Mouse (Mus musculus) embryo, embryonic 9.5 days (tissue): ENCODE data around the gene Phb2.
A peak's percentile ranks its signal among the peaks of the same experiment; 100 is the strongest.

ENCODE experiments used
- DNase-seq: peaks from one replicate; pipeline ENCODE4 v3.0.0-alpha.2; 2017; ENCODE audit errors: extremely low spot score

The Phb2 gene

DNA sequence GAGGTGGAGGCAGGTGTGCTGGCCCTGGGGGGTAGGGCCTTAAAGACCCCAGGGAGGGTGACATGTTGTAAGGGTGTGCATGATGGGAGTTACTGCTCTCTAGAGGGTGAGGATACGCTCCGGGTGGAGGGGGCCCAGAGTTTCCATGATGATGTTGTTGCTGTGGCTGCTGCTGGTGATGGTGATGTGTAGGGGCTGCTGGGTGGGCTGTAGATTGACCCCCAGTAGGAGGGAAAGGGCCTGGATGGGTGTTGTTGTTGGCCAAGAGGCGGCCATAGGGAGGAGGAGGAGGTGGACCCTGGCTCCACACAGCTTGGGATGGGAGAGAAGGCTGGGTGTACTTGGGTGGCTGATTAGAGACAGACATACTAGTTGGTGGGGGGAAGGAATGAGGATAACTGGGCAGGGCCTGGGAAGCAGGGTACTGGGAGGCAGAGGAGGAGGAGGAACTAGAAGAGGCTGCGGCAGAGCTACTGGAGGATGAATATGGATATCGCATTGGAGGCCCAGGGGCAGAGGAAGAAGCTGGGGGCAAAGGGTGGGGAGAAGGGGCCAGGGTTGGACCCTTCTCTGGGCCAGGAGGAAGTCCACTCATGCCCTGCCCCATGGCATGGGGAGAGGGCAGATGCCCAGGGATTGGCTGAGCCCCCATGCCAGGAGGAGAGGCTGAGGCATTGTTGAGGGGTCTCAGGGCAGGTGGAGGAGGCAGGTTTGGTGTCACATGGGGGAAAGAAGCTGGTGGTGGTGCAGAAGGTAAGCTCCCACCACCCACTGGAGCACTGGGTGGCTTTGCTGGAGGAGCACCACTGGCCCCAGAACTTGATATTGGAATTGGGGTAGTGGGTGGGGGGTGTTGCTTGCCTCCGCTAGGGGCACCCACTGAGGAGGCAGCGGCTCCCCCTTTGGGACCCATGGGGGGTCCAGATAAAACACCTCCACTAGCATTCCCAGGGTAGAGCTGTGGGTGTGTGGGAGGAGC lies 34.8 kb downstream of the Phb2 start:
- DNase-seq = no peak

DNA sequence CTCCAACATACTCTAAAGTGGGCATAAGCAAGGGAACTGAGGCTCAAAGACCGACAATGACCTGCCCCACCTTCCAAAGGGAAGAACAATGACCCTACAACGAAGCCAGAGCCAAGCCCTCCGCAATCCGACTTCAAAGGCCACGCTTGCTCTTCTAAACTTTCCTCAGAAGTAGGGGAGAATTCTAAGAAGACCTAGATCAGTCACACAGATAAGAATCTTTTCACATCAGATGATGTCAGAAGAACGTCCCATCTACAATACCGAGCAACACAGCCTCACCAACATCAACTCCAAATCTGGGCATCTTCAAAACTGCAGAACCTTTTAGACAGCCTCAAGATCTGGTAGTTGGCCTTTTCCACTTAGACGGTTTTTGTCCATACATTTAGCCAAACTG lies 38.3 kb downstream of the Phb2 start:
- DNase-seq = no peak

GRCm38 (mm10) chr6:124753861-124754260 lies 41.7 kb downstream of the Phb2 start:
- DNase-seq = no peak

DNA sequence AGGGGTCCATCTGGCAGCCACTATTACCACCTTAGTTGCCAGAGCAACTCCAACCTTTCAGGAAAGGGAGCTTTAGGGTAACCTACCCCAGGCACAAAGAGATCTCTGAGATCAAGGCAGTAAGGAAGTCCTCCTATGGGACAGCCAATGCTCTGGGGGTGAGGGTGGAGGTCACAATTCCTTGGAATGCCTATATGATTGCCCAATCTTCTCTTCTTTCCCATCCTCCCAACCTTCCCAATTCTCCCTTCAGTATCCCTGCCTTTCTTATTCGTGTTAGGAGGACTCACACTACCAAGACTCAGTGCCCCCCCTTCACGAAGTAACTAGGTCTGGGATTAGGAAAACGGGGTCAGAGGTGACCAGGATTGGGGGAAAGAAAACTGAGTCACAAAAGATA lies 43.2 kb downstream of the Phb2 start:
- no peak for DNase-seq

DNA sequence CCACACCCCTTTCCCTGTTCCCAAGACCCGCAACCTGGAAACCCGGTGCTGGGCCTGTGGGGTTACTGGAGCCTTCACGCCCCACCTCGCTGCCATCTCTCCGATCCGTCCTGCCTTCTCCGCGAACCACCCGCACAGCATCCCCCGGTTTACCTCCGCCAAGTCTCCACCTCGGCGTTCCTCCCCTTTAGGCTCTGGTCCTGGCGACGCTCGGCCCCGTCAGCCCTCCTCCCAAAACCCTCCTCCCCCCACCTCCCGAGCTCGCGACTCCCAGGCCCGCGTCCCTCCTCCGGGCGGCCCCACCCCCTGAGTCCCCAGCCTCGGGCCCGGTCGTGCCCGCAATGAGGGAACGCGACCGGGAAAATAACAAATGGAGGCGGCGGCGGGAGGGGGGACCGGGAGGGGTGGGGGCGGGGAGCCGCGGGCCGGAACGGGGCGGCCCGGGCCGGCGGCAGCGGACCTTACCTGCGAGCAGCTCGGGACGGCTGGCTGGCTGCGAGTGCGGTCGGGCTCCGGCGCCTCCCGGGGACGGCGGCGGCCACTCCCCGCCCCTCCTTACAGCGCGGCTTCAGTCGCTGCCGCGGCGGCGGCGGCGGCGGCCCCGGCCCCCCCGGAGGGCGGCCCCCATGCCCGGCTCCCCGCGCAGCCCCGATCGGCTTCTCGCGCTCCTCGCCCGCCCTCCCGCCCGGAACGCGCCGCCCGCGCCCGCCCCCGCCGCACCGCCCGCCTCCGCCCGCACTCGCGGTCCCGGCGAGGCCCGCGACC lies 43.9 kb downstream of the Phb2 start, which contains the start of the genes Gm45234 and Atn1:
Gene Gm45234 (minus strand): TSS at position 191 of the 765 bp plus-strand sequence.
Gene Atn1 (minus strand): TSS at position 694 of the 765 bp plus-strand sequence.
- peak; percentile 84 for DNase-seq

- DNase-seq = peak; percentile 89
Measured at GRCm38 (mm10) chr6:124756652-124757350, 44.7 kb downstream of the Phb2 start.

GRCm38 (mm10) chr6:124757351-124757880 lies 45.3 kb downstream of the Phb2 start:
- DNase-seq = peak; percentile 45

GRCm38 (mm10) chr6:124757909-124758848 lies 46.0 kb downstream of the Phb2 start:
- peak; percentile 60 for DNase-seq

- DNase-seq = no peak
Measured at GRCm38 (mm10) chr6:124758849-124759232, 46.7 kb downstream of the Phb2 start.

- peak; percentile 85 for DNase-seq
Measured at GRCm38 (mm10) chr6:124759259-124759658, 47.1 kb downstream of the Phb2 start.

DNA sequence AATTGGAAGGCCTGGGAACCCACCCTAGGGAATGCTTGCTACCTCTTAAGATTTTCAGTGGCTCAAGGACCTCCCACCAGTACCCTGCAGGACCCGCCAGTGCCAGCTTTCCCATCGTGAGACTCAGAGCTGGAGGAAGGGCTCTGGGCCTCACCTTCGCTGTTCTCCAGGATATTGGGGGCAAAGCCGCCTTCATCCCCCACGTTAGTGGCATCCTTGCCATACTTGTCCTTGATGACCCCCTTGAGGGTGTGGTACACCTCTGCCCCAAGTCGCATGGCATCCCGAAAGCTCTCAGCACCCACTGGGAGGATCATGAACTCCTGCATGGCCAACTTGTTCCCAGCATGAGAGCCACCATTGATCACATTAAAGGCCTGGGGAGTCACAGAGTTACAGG lies 53.8 kb downstream of the Phb2 start:
- no peak for DNase-seq
